Mouse (Mus musculus) midbrain, embryonic 10.5 days (tissue): Measurements from ENCODE around the gene Slc22a23. TPM values are rescaled to one million over a fixed set of nuclear protein-coding genes. Genes with fewer than 3 reads are reported as not detected.

Experiments used
- polyA plus RNA-seq: library from polyadenylated mRNA; unstranded; fragments of >200 nt; fragmentation: Nextera tagmentation; extraction: Ambion mirVana; gene quantifications from 2 replicates; pipeline ENCODE4 v1.2.1, GENCODE M21; 2016

Slc22a23 gene
- polyA plus RNA-seq, 1 experiment from 2014 or later = 7.9 TPM

Other genes with a start within 250 kb of the Slc22a23 start
- gene Tubb2b, start 214.7 kb downstream of the Slc22a23 start, polyA plus RNA-seq = 202 and 279 TPM in 2 replicates
- 122 and 124 TPM in 2 replicates for gene Psmg4, start 182.2 kb downstream of the Slc22a23 start, polyA plus RNA-seq